Mouse (Mus musculus): ENCODE data around the gene Sp7.

DNA sequence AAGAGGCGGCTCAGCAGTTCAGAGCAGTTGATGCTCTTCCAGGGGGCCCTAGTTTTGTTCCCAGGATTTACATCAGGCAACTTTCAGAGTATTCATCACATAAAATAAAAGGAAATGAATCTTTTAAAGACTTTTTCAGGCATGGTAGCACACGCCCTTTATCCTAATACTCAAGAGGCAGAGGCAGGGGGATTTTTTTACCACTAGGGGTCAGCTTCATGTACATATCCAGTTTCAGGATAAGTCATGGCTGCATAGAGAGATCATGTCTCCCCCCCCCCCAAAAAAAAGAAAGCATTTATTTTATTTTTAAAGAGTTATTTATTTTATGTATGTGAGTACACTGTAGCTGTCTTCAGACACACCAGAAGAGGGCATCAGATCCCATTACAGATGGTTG lies 13.0 kb downstream of the Sp7 start:
- no peak for TF ChIP-seq POLR2A (IDR thresholded peaks at IDR 0.05; ENCODE audit: low read depth, low read length)
- TF ChIP-seq CTCF (IDR thresholded peaks at IDR 0.05; ENCODE audit: extremely low read depth, insufficient read length, insufficient replicate concordance, low read depth, low read length) = no peak

Data from small intestine, adult 2 months (tissue).